Mouse (Mus musculus) intestine, postnatal 0 days (tissue): ENCODE results near the gene Trpv6. TPM values are rescaled to one million over a fixed set of nuclear protein-coding genes. Genes with fewer than 3 reads are reported as not detected.

ENCODE experiments used
- ATAC-seq: fragments of 200-750 bp; cut with Nextera tagmentation; 2 replicates; pipeline ENCODE4 v1.8.0; 2017; ENCODE audit warnings: mild to moderate bottlenecking, moderate TSS enrichment, moderate library complexity
- H3K27ac ChIP-seq: fragments of 300-500 bp; sonication (generic); 2 replicates; pipeline ENCODE4 v1.5.1; 2014; ENCODE audit warnings: mild to moderate bottlenecking, low read depth, low read length, moderate library complexity
- H3K27me3 ChIP-seq: fragments of 300-500 bp; sonication (generic); replicated peaks from 2 replicates; pipeline ENCODE4 v1.6.1; 2014; ENCODE audit warnings: low read length, mixed read lengths; ENCODE audit not compliant: control insufficient read depth, insufficient read depth
- H3K36me3 ChIP-seq: fragments of 300-500 bp; sonication (generic); 2 replicates; pipeline ENCODE4 v1.6.1; 2014; ENCODE audit warnings: mild to moderate bottlenecking, moderate library complexity; ENCODE audit not compliant: control insufficient read depth, insufficient read depth
- H3K4me1 ChIP-seq: fragments of 300-500 bp; sonication (generic); replicated peaks from 2 replicates; pipeline ENCODE4 v1.6.1; 2014; ENCODE audit warnings: antibody characterized with exemption, low read length, mixed read lengths; ENCODE audit not compliant: control insufficient read depth, insufficient read depth
- H3K4me2 ChIP-seq: fragments of 300-500 bp; sonication (generic); replicated peaks from 2 replicates; pipeline ENCODE4 v1.6.1; 2014; ENCODE audit warnings: low read depth, mild to moderate bottlenecking, moderate library complexity
- H3K4me3 ChIP-seq: fragments of 300-500 bp; sonication (generic); 2 replicates; pipeline ENCODE4 v1.5.1; 2014; ENCODE audit warnings: low read depth, low read length
- H3K9ac ChIP-seq: fragments of 300-500 bp; sonication (generic); 2 replicates; pipeline ENCODE4 v1.6.1; 2014; ENCODE audit warnings: mild to moderate bottlenecking, low read depth, low read length
- H3K9me3 ChIP-seq: fragments of 300-500 bp; sonication (generic); 2 replicates; pipeline ENCODE4 v1.6.1; 2016; ENCODE audit warnings: mixed run types; ENCODE audit not compliant: control insufficient read depth
- CTCF ChIP-seq: sonication (generic); IDR thresholded peaks from 2 replicates; pipeline ENCODE4 v1.5.1; 2016; ENCODE audit warnings: low read depth, mild to moderate bottlenecking, control low read depth, antibody characterized with exemption, moderate library complexity
- WGBS: fragments of 180-500 bp; shearing (Covaris S2); extraction: QIAGEN DNeasy Blood & Tissue Kit; methylation state at CpG from one replicate; pipeline ENCODE4 v1.1.7; 2014; 5-methylcytosine and 5-hydroxymethylcytosine counted together
- polyA plus RNA-seq: library from polyadenylated mRNA; unstranded; fragments of >200 nt; fragmentation: Nextera tagmentation; extraction: Ambion mirVana; gene quantifications from 2 replicates; pipeline ENCODE4 v1.2.1, GENCODE M21; 2015

Trpv6 gene
- polyA plus RNA-seq, 1 experiment from 2014 or later = 0.72 TPM

GRCm38 (mm10) chr6:41643227-41643626 lies 7.0 kb upstream of the Trpv6 start:
- H3K9ac ChIP-seq = no peak overlapping the region
- no peak overlapping the region for H3K27ac ChIP-seq
- H3K36me3 ChIP-seq = no peaks in the 10 kb centered on the region
- 0 out of 2 replicates have a peak, but pooled peaks have one; percentile 9 for ATAC-seq
- H3K4me2 ChIP-seq = peak overlapping the region; percentile 56
- no peak for TF ChIP-seq CTCF
- H3K27me3 ChIP-seq = no peaks in the 10 kb centered on the region
- H3K4me3 ChIP-seq = 0 out of 2 replicates have a peak overlapping the region, but pooled peaks have one; percentile 30
- 0 out of 2 replicates have a peak, but pooled peaks cover 4% of the 10 kb centered on the region for H3K4me1 ChIP-seq
- 65% methylated on average over 3 of the region's 3 CpGs for WGBS
- no peaks in the 10 kb centered on the region for H3K9me3 ChIP-seq

DNA sequence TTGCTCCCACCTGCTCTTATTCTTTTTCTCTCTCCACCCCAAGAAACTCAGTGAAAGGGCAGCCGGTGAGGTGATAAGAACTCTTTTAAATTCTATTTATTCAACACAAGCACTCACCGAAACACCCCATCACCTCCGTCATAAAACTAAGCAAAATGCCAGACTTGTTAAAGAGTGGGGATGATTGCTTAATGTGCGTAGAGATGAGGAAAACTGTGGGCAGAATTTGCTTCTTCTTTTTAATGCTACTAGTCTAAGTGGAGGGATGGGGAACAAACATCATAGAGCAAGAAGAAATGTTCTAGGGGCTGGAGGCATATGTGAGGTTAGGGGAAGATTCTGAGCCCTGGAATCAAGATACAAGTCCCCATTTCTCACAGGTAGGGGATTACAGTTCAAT lies 6.6 kb upstream of the Trpv6 start:
- Histone ChIP-seq H3K9me3 (no peaks in the 10 kb centered on the region), H3K9ac (no peak overlapping the region), H3K36me3 (no peaks in the 10 kb centered on the region), H3K4me2 (peak overlapping the region; percentile 56), H3K4me1 (0 out of 2 replicates have a peak, but pooled peaks cover 4% of the 10 kb centered on the region), H3K27me3 (no peaks in the 10 kb centered on the region), H3K27ac (no peak overlapping the region), H3K4me3 (peak overlapping the region; percentile 30; the same call in 1 of the 2 replicates)
- 53% methylated on average over 4 of the region's 4 CpGs for WGBS
- no peak for ATAC-seq
- TF ChIP-seq CTCF = no peak

GRCm38 (mm10) chr6:41641173-41641866 lies 5.1 kb upstream of the Trpv6 start:
- no peaks in the 10 kb centered on the region for H3K36me3 ChIP-seq
- no peaks in the 10 kb centered on the region for H3K27me3 ChIP-seq
- TF ChIP-seq CTCF = peak; percentile 10; the same call in 1 of the 2 replicates
- 36% methylated on average over 6 of the region's 6 CpGs for WGBS
- H3K9me3 ChIP-seq = no peaks in the 10 kb centered on the region
- peak; percentile 97 for ATAC-seq
- H3K4me1 ChIP-seq = 0 out of 2 replicates have a peak, but pooled peaks cover 4% of the 10 kb centered on the region
- H3K4me3 ChIP-seq = peak overlapping the region; percentile 30
- peak overlapping the region; percentile 69 for H3K27ac ChIP-seq
- H3K4me2 ChIP-seq = peak overlapping the region; percentile 56
- 0 out of 2 replicates have a peak overlapping the region, but pooled peaks have one; percentile 24 for H3K9ac ChIP-seq

- Histone ChIP-seq H3K9ac (no peak overlapping the region), H3K4me3 (no peak overlapping the region), H3K27ac (peak overlapping the region; percentile 69), H3K36me3 (no peaks in the 10 kb centered on the region), H3K4me1 (0 out of 2 replicates have a peak, but pooled peaks cover 4% of the 10 kb centered on the region), H3K9me3 (no peaks in the 10 kb centered on the region), H3K4me2 (no peak overlapping the region), H3K27me3 (no peaks in the 10 kb centered on the region)
- 63% methylated on average over 3 of the region's 3 CpGs for WGBS
- no peak for TF ChIP-seq CTCF
- no peak for ATAC-seq
These were observed 4.2 kb upstream of the Trpv6 start for GRCm38 (mm10) chr6:41640449-41640848.

GRCm38 (mm10) chr6:41637927-41638506 lies 1.8 kb upstream of the Trpv6 start:
- H3K4me2 ChIP-seq = no peak overlapping the region
- no peak for TF ChIP-seq CTCF
- H3K9me3 ChIP-seq = no peaks in the 10 kb centered on the region
- WGBS = 58% methylated on average over 6 of the region's 6 CpGs
- H3K9ac ChIP-seq = no peak overlapping the region
- no peaks in the 10 kb centered on the region for H3K36me3 ChIP-seq
- no peak overlapping the region for H3K27ac ChIP-seq
- H3K4me3 ChIP-seq = no peak overlapping the region
- H3K27me3 ChIP-seq = no peaks in the 10 kb centered on the region
- ATAC-seq = no peak
- 0 out of 2 replicates have a peak, but pooled peaks cover 4% of the 10 kb centered on the region for H3K4me1 ChIP-seq

DNA sequence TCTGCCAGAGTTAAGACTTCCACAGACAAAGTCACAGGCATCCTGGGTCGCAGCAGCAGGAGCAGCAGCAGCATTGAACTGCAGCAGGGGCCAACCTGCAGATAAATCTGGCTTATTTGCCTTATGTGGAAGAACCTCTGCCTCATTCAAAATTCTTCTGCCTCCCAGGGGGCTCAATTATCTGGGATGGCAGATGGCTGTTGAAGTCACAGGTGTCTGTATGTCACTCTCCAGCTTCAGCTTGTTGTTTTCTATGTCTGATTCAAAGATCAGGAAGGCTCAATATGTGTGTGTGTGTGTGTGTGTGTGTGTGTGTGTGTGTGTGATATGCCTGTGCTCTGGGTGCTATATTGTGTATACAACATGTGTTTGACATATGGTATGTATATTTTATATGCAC lies 1.2 kb upstream of the Trpv6 start:
- ATAC-seq = no peak
- no peak overlapping the region for H3K4me3 ChIP-seq
- no peak overlapping the region for H3K27ac ChIP-seq
- H3K9ac ChIP-seq = no peak overlapping the region
- H3K27me3 ChIP-seq = no peaks in the 10 kb centered on the region
- WGBS = 57% methylated on average over 1 of the region's 1 CpGs
- no peak overlapping the region for H3K4me2 ChIP-seq
- no peaks in the 10 kb centered on the region for H3K36me3 ChIP-seq
- H3K4me1 ChIP-seq = 0 out of 2 replicates have a peak, but pooled peaks cover 4% of the 10 kb centered on the region
- no peak for TF ChIP-seq CTCF
- H3K9me3 ChIP-seq = no peaks in the 10 kb centered on the region
